Mouse (Mus musculus) gastrocnemius, postnatal 25 days (tissue): ENCODE measurements around the gene Cst6. TPM values are rescaled to one million over a fixed set of nuclear protein-coding genes. Genes with fewer than 3 reads are reported as not detected.

Experiments
- total RNA-seq, 2 experiments: library from RNA; stranded (reverse); gene quantifications; 1 replicate in 1 of 2; 2 replicates in 1 of 2; pipeline ENCODE4 v1.2.3; 2021

The Cst6 gene
- total RNA-seq, 2 experiments from 2014 or later = 19.7 to 41.3 TPM

Other genes with a start within 250 kb of the Cst6 start
- gene Rab1b, start 242.5 kb downstream of the Cst6 start, total RNA-seq = 100 to 1,000 TPM; 113 to 127 TPM
- gene Klc2, start 231.0 kb downstream of the Cst6 start, total RNA-seq = 10 to 100 TPM; 51.9 TPM
- 1 to 10 TPM; 5.6 to 6.5 TPM for gene Pacs1, start 76.5 kb downstream of the Cst6 start, total RNA-seq
- 10 to 100 TPM; 65.4 to 69.5 TPM for gene Sf3b2, start 54.1 kb downstream of the Cst6 start, total RNA-seq
- gene Gal3st3, start 51.2 kb downstream of the Cst6 start, total RNA-seq = not detected
- not detected for gene Catsper1, start 13.8 kb downstream of the Cst6 start, total RNA-seq
- gene Eif1ad, start 17.2 kb upstream of the Cst6 start, total RNA-seq = 10 to 100 TPM; 12.7 to 13.4 TPM
- 100 to 1,000 TPM; 114 to 122 TPM for gene Banf1, start 17.6 kb upstream of the Cst6 start, total RNA-seq
- 10 to 100 TPM; 29.0 to 36.5 TPM for gene Sart1, start 39.1 kb upstream of the Cst6 start, total RNA-seq
- 1 to 10 TPM in 1 of 2 experiments, not detected in 1; 1.2 TPM for gene Tsga10ip, start 53.0 kb upstream of the Cst6 start, total RNA-seq
- gene Drap1, start 75.4 kb upstream of the Cst6 start, total RNA-seq = 100 to 1,000 TPM; 473 to 502 TPM
- gene AI837181, start 75.6 kb upstream of the Cst6 start, total RNA-seq = 10 to 100 TPM; 32.1 to 33.5 TPM
- not detected for gene Fosl1, start 98.0 kb upstream of the Cst6 start, total RNA-seq
- gene Ccdc85b, start 108.3 kb upstream of the Cst6 start, total RNA-seq = 1 to 10 TPM; 4.5 to 6.6 TPM
- gene Fibp, start 111.0 kb upstream of the Cst6 start, total RNA-seq = 10 to 100 TPM; 36.9 to 38.4 TPM
- not detected for gene Ctsw, start 118.9 kb upstream of the Cst6 start, total RNA-seq
- 10 to 100 TPM in 1 of 2 experiments, 1 to 10 TPM in 1; 7.8 to 12.2 TPM for gene Efemp2, start 124.4 kb upstream of the Cst6 start, total RNA-seq
- gene Mus81, start 138.8 kb upstream of the Cst6 start, total RNA-seq = 10 to 100 TPM; 20.3 to 21.6 TPM
- 100 to 1,000 TPM in 1 of 2 experiments, 10 to 100 TPM in 1; 83.6 to 106 TPM for gene Cfl1, start 140.9 kb upstream of the Cst6 start, total RNA-seq
- under 1 TPM; 0.64 to 0.88 TPM for gene 1700020D05Rik, start 154.2 kb upstream of the Cst6 start, total RNA-seq
- 1 to 10 TPM; 6.9 to 7.5 TPM for gene Snx32, start 161.0 kb upstream of the Cst6 start, total RNA-seq
- gene Ovol1, start 211.1 kb upstream of the Cst6 start, total RNA-seq = not detected
- gene Ap5b1, start 218.5 kb upstream of the Cst6 start, total RNA-seq = 1 to 10 TPM; 1.4 to 1.5 TPM